Mouse (Mus musculus) bone marrow, adult 2 months (tissue): ENCODE data around the gene Yju2. TPM values are rescaled to one million over a fixed set of nuclear protein-coding genes. Genes with fewer than 3 reads are reported as not detected.

Experiments
- H3K27ac ChIP-seq: fragments of 200-500 bp; 2 replicates; pipeline ENCODE4 v1.5.1; 2012; ENCODE audit warnings: low read depth, mild to moderate bottlenecking, control low read depth, inconsistent platforms, low read length; ENCODE audit not compliant: control insufficient read depth, poor library complexity, insufficient read depth
- H3K4me1 ChIP-seq: fragments of 200-500 bp; 2 replicates; pipeline ENCODE4 v1.6.1; 2011; ENCODE audit warnings: low read length; ENCODE audit not compliant: control insufficient read depth, insufficient read depth
- H3K4me3 ChIP-seq: fragments of 200-500 bp; replicated peaks from 2 replicates; pipeline ENCODE3; 2011; ENCODE audit warnings: mild to moderate bottlenecking, low read depth, low read length, control low read depth; ENCODE audit not compliant: control insufficient read depth
- CTCF ChIP-seq: fragments of 200-500 bp; IDR thresholded peaks from 2 replicates; pipeline ENCODE4 v1.5.1; 2011; ENCODE audit warnings: low read length, control low read depth; ENCODE audit not compliant: control insufficient read depth, insufficient read depth
- POLR2A ChIP-seq: fragments of 200-500 bp; IDR thresholded peaks from 2 replicates; pipeline ENCODE4 v1.6.1; 2011; ENCODE audit warnings: low read depth, mild to moderate bottlenecking, control low read depth, low read length, borderline replicate concordance; ENCODE audit not compliant: control insufficient read depth
- WGBS: fragments of 180-500 bp; shearing (Covaris S2); methylation state at CpG from one replicate; pipeline ENCODE4 v1.1.7; 2018; 5-methylcytosine and 5-hydroxymethylcytosine counted together
- polyA plus RNA-seq: library from polyadenylated mRNA; stranded (reverse); fragments of >200 nt; gene quantifications from 2 replicates; pipeline ENCODE4 v1.2.4, GENCODE M21; 2011; ENCODE audit warnings: low replicate concordance; ENCODE audit not compliant: missing spikeins, insufficient read depth, insufficient read length

Gene Yju2
- polyA plus RNA-seq, 1 experiment: 12.3 TPM

DNA sequence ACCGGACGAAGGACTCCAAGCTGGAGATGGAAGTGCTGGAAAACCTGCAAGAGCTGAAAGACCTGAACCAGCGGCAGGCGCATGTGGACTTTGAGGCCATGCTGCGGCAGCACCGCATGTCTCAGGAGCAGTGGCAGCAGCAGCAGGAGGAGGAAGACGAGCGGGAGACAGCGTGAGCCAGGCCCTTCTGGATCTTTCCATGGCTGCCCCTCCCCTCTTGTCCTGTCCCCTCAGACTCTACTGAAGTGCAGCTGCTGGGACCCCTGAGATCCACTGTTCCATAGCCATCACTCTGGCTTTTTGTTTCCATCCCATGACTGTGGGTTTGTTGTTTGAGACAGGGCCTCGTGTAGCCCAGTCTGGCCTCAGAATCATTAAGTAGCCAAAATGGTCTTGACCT, 5.6 kb downstream of the Yju2 start:
- H3K4me1 ChIP-seq: peaks cover 1% of the 10 kb centered on the region
- WGBS: 94% methylated on average over 10 of the region's 10 CpGs

DNA sequence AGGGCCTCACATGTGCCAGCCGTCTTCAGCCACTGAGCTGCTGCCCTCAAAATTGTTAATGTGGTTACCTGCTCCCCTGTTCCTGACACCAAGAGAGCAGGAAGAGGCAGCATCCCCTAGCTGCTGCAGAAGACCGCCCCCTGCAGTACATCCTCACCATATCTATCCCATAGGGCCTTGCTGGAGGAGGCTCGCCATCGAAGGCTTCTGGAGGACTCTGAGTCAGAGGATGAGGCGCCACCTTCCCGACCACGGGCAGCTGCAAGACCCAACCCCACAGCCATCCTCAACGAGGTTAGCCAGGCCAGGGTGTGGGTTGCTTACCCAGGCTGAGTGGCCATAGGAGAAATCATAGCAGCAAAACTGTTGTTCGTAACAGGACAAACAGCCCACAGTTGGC, 6.1 kb downstream of the Yju2 start:
- no peaks in the 10 kb centered on the region; the same call in none of the 2 replicates for H3K4me1 ChIP-seq
- H3K27ac ChIP-seq: no peak overlapping the region
- no peak overlapping the region for H3K4me3 ChIP-seq
- TF ChIP-seq POLR2A (no peak), CTCF (no peak)
- 78% methylated on average over 9 of the region's 9 CpGs for WGBS

More for the DNA sequence above, 5.6 kb downstream of the Yju2 start:
- TF ChIP-seq CTCF (no peak), POLR2A (0 out of 2 replicates have a peak, but pooled peaks have one; percentile 7)
- Histone ChIP-seq H3K4me3 (no peak overlapping the region), H3K27ac (no peak overlapping the region)

DNA sequence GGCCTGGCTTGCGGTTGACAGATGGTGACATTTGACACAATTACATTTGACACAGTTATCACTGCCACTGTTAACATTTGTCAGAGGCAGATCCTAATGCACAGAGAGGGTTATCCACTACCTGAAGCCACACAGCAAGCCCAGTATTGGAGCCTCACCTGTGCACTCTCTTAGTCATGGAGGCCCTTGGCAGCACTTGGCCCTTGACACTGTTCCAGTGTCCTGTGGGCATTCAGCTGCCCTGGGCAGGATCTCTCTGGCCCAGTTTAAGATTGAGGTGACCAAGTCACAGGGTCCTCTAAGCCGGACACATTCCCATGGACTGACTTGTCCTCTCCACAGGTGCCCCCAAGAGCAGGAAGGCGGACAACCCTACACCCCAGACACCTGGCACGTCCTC, 8.3 kb downstream of the Yju2 start:
- Histone ChIP-seq H3K27ac (no peak overlapping the region), H3K4me1 (no peaks in the 10 kb centered on the region; the same call in none of the 2 replicates), H3K4me3 (no peak overlapping the region)
- TF ChIP-seq POLR2A: no peak
- no peak for TF ChIP-seq CTCF
- WGBS: 93% methylated on average over 4 of the region's 4 CpGs

DNA sequence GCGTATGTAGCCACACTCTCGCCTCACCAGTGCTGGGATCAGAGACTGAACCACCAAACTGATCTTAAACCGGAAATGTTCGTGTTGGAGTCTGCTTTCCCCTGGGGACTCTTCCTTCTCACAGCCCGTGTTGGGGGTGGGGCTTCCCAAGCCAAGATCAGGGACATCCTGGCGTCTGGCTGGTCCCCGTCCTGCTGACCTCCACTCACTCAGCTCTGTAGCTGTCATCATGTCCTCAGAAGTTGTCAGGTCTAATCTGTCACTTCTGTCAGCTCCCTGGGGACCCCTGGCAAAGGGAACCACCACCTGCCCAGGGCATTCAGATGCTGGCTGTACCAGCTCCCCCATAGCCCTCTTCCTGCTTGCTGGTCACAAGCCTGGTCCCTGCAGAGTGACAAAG, 9.3 kb downstream of the Yju2 start:
- H3K27ac ChIP-seq: no peak overlapping the region
- H3K4me1 ChIP-seq: no peaks in the 10 kb centered on the region
- WGBS: 75% methylated on average over 7 of the region's 7 CpGs
- no peak overlapping the region for H3K4me3 ChIP-seq
- TF ChIP-seq POLR2A: no peak
- TF ChIP-seq CTCF: no peak

DNA sequence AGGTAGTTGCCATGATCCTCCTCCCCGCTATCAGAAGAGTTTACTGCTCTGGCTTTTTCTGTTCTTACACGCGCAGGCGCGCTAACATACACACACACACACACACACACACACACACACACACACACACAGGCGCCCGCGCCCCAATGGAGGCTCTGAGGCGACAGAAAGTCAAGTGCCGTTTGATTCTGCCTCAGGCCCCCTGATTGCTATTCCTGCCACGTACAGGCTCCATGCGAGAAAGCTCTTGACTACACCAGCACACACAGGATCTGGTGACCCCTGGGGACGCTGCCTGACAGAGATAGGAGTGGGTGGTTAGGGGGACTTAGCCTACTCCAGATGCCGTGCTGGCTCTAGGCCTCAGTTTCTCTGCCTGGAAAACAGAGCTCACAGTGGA, 10.7 kb downstream of the Yju2 start:
- no peak overlapping the region for H3K27ac ChIP-seq
- H3K4me3 ChIP-seq: no peak overlapping the region
- WGBS: 44% methylated on average over 14 of the region's 14 CpGs
- no peaks in the 10 kb centered on the region for H3K4me1 ChIP-seq
- TF ChIP-seq POLR2A (no peak), CTCF (no peak)

DNA sequence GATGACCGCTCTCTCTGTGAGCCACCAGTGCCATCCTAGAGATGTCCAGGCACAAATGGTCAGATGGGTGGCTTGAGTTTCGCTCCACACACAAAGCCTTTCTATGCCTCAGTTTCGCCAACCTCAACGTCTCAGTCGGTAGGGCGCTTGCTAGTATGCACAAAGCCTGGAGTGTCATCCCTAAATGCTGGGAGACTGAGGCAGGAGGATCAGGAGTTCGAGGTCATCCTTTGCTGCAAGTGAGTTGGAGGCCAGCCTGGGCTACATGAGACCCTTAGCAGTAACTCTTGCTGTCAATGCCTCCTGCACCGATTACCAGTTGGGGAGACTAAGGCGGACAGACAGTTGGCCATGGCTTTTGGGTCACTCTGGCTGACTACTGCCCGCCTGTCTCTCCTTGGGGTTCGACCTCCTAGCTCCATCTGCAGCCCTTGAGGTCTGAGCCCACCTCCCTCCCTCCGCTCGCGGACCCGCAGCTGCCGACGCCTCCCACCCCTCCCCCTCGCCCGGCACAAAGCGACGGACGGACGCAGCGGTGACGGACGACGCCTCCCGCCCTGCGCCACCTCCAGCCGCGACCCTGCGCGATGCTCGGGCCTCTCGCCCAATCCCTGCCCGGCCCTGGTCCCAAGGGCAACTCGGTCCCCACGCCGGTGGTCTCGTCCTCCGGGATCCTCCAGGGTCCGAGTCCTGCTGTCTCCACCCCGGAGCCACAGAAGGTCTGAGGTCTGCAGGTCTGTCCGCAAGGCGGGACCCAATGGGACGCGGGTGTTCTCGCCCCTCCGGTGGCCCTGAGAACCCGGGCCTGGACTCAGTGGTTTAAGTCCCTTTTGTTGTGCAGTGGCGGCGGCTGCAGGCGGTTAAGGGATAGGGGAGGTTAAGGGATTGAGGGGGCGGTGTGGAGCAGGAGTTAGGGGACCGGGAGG, 11.3 kb downstream of the Yju2 start, which contains the start of gene Shd:
Gene Shd, plus strand, starts transcription at position 502 of the 926 bp plus-strand sequence.
- H3K4me3 ChIP-seq: no peak within 1 kb of the TSS
- no peak within 1 kb of the TSS for H3K27ac ChIP-seq
- H3K4me1 ChIP-seq: no peaks in the 10 kb centered on the region
- no peak for TF ChIP-seq CTCF
- no peak for TF ChIP-seq POLR2A
- WGBS: 12% methylated on average over 55 of the region's 55 CpGs

DNA sequence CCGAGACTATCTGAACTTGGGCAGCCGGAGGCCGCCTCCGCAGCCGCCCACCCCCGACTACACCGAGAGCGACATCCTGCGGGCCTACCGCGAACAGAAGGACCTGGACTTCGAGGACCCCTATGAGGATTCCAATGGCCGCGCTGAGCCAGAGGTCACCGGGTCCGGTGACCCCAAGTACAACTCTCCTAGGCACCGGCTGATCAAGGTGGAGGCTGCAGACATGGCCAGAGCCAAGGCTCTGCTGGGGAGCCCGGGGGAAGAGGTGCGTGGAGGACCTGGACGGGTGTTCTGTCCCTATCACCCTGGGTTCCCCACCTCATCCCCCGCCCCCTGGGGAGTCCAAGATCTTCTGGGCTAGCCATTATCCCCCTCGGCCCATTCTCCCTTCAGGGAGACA, 12.6 kb downstream of the Yju2 start:
- no peak for TF ChIP-seq POLR2A
- no peak for TF ChIP-seq CTCF
- no peak overlapping the region for H3K27ac ChIP-seq
- no peaks in the 10 kb centered on the region for H3K4me1 ChIP-seq
- WGBS: 41% methylated on average over 22 of the region's 22 CpGs
- H3K4me3 ChIP-seq: no peak overlapping the region

DNA sequence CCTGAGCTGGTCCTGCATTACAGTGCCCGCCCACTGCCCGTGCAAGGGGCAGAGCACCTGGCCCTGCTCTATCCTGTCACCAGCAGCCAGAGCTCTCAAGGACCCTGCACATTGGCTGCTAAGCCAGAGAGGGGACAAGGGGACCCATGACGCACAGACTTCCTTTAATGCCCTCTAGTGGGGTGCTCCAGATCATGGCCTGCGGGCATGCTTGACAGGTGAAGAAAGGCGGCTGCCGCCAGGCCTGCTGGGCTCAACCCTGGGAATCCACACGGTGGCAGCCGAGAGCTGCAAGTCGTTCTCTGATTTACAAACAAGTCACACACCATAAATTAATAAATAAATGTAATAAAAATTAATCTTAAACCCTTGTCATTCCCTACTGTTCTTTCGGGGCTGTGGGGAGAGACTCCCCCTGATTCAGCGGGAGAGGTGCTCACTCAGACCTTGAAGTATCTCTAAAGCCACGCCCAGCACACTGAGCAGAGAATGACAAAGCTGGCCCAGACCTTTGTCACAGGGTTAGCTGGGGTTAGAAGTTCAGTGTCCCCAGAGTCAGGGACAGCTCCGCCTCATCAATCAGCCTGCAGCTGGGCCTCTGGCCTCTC, 17.5 kb downstream of the Yju2 start:
- TF ChIP-seq POLR2A (no peak), CTCF (peak; percentile 80)
- H3K4me1 ChIP-seq: no peaks in the 10 kb centered on the region
- H3K27ac ChIP-seq: no peak overlapping the region
- WGBS: 20% methylated on average over 13 of the region's 13 CpGs
- no peak overlapping the region for H3K4me3 ChIP-seq

DNA sequence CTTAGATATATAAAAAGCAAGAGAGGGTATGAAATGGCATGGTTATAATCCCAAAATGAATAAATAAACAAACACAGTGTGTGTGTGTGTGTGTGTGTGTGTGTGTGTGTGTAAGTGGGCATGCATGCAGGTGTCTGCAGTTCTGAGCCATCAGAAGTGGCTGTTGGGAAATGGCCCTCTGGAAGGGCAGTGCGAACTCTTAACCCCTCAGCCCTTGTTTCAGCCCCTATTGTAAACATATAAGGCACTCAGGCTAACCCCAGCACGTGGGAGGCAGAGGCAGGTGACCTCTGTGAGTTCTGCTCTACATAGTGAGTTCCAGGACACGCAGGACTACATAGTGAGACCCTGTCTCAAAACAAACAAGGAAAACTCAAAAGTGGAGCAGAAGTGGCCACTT, 18.4 kb downstream of the Yju2 start:
- Histone ChIP-seq H3K27ac (no peak overlapping the region), H3K4me1 (no peaks in the 10 kb centered on the region), H3K4me3 (no peak overlapping the region)
- TF ChIP-seq POLR2A (no peak), CTCF (no peak)
- WGBS: 67% methylated on average over 3 of the region's 3 CpGs
